9 mouse cellular contexts compared by ENCODE assay signal in genomic region chr19:57816221-57816996, GRCm38 (mm10).
A peak's percentile ranks its signal among the peaks of the same experiment; 100 is the strongest.
DNase-seq lines count a peak whose midpoint lies in the region; ATAC-seq and TF ChIP-seq lines count a peak whose summit lies in the region.
"Had no signal": no experiment of that assay in that cellular context is flagged by ENCODE, and none has a peak within 500 bp of the region (broad histone marks: within the 10 kb centered on the region; RNA-seq: fewer than 3 reads in every experiment).

No protein-coding gene starts in this region.

- WGBS in embryonic facial prominence, embryonic 11.5 days = 86% methylated on average over 17 of the region's 17 CpGs
- 90% methylated on average over 17 of the region's 17 CpGs for WGBS in lung, postnatal 0 days

- no peaks in the 10 kb centered on the region for H3K4me1 ChIP-seq in embryonic facial prominence, embryonic 11.5 days (ENCODE audit: control insufficient read depth, insufficient read depth, low read length)
- H3K4me1 ChIP-seq in lung, postnatal 0 days (ENCODE audit: insufficient read depth, low read depth, low read length) = no peaks in the 10 kb centered on the region

- H3K27me3 ChIP-seq in embryonic facial prominence, embryonic 11.5 days (ENCODE audit: control insufficient read depth, insufficient read depth, low read length) = no peaks in the 10 kb centered on the region
- no peaks in the 10 kb centered on the region for H3K27me3 ChIP-seq in lung, postnatal 0 days (replicated peaks; ENCODE audit: insufficient read depth, low read length)

- H3K9me3 ChIP-seq in embryonic facial prominence, embryonic 11.5 days (replicated peaks; ENCODE audit: control insufficient read depth, low read length) = no peaks in the 10 kb centered on the region
- H3K9me3 ChIP-seq in lung, postnatal 0 days (ENCODE audit: low read length) = no peaks in the 10 kb centered on the region

- no peak overlapping the region for H3K9ac ChIP-seq in embryonic facial prominence, embryonic 11.5 days (replicated peaks; ENCODE audit: low read length)
- H3K9ac ChIP-seq in lung, postnatal 0 days (replicated peaks; ENCODE audit: low read depth) = no peak overlapping the region

- H3K4me2 ChIP-seq in embryonic facial prominence, embryonic 11.5 days (ENCODE audit: low read depth, low read length) = no peak overlapping the region
- no peak overlapping the region for H3K4me2 ChIP-seq in lung, postnatal 0 days (replicated peaks; ENCODE audit: low read depth, low read length)

- H3K4me3 ChIP-seq in embryonic facial prominence, embryonic 11.5 days (ENCODE audit: low read depth, low read length) = no peak overlapping the region
- no peak overlapping the region for H3K4me3 ChIP-seq in lung, postnatal 0 days (ENCODE audit: low read depth, low read length)

- no peak overlapping the region for H3K27ac ChIP-seq in embryonic facial prominence, embryonic 11.5 days (replicated peaks; ENCODE audit: low read depth, low read length)
- H3K27ac ChIP-seq in lung, postnatal 0 days (ENCODE audit: low read length) = no peak overlapping the region
- H3K27ac ChIP-seq: macrophage had no signal

- TF ChIP-seq CTCF in lung, postnatal 0 days (IDR thresholded peaks at IDR 0.05) = peak; percentile 85

- no peak for TF ChIP-seq EP300 in lung, postnatal 0 days (IDR thresholded peaks at IDR 0.05)

- no peak for ATAC-seq in embryonic facial prominence, embryonic 11.5 days (replicated peaks; ENCODE audit: insufficient number of reproducible peaks, low FRiP score, low TSS enrichment, low read depth)
- ATAC-seq in lung, postnatal 0 days = no peak
- ATAC-seq in granulocyte monocyte progenitor cell, adult 5-6 weeks (replicated peaks; ENCODE audit: poor library complexity, severe bottlenecking) = no peak

- H3K36me3 ChIP-seq in embryonic facial prominence, embryonic 11.5 days (replicated peaks; ENCODE audit: control insufficient read depth, insufficient read depth, low read depth, low read length) = no peaks in the 10 kb centered on the region
- H3K36me3 ChIP-seq in lung, postnatal 0 days (ENCODE audit: insufficient read depth, low read length) = no peaks in the 10 kb centered on the region

- peak; percentile 35 for DNase-seq in heart, postnatal 4 days
- no peak for DNase-seq in heart, adult 11 months
- DNase-seq in NIH3T3 (ENCODE audit: low read depth) = peak; percentile 74
- peak; percentile 71 for DNase-seq in embryonic facial prominence, embryonic 11.5 days (ENCODE audit: low spot score)
- DNase-seq in kidney, postnatal 10 days = peak; percentile 49
- peak; percentile 42 for DNase-seq in lung, postnatal 0 days (ENCODE audit: low spot score)
- peak; percentile 34 for DNase-seq in thymus, postnatal 0 days (ENCODE audit: low spot score)
